Mouse (Mus musculus) kidney, postnatal 0 days (tissue): ENCODE measurements around the gene Plxnc1. TPM values are rescaled to one million over a fixed set of nuclear protein-coding genes. Genes with fewer than 3 reads are reported as not detected.
A peak's percentile ranks its signal among the peaks of the same experiment; 100 is the strongest.

Experiments
- ATAC-seq: fragments of 200-750 bp; cut with Nextera tagmentation; replicated peaks from 2 replicates; pipeline ENCODE4 v1.8.0; 2017; ENCODE audit warnings: low read depth, moderate number of reproducible peaks, moderate TSS enrichment, moderate library complexity; ENCODE audit not compliant: low FRiP score
- DNase-seq: peaks from one replicate; pipeline ENCODE4 v3.0.0-alpha.2; 2016; ENCODE audit warnings: low spot score
- H3K27ac ChIP-seq: fragments of 300-500 bp; sonication (generic); 2 replicates; pipeline ENCODE4 v1.5.1; 2014; ENCODE audit warnings: mild to moderate bottlenecking
- H3K27me3 ChIP-seq: fragments of 300-500 bp; sonication (generic); 2 replicates; pipeline ENCODE4 v1.6.1; 2014; ENCODE audit warnings: low read length, mixed read lengths; ENCODE audit not compliant: insufficient read depth
- H3K36me3 ChIP-seq: fragments of 300-500 bp; sonication (generic); 2 replicates; pipeline ENCODE4 v1.6.1; 2014; ENCODE audit warnings: low read length, mixed read lengths; ENCODE audit not compliant: insufficient read depth
- H3K4me1 ChIP-seq: fragments of 300-500 bp; sonication (generic); replicated peaks from 2 replicates; pipeline ENCODE4 v1.6.1; 2014; ENCODE audit warnings: antibody characterized with exemption, low read length, mixed read lengths; ENCODE audit not compliant: insufficient read depth
- H3K4me2 ChIP-seq: fragments of 300-500 bp; sonication (generic); 2 replicates; pipeline ENCODE4 v1.6.1; 2014; ENCODE audit warnings: mild to moderate bottlenecking, low read length, moderate library complexity, mixed read lengths
- H3K4me3 ChIP-seq: fragments of 300-500 bp; sonication (generic); replicated peaks from 2 replicates; pipeline ENCODE4 v1.5.1; 2014; ENCODE audit warnings: low read depth, low read length
- H3K9ac ChIP-seq: fragments of 300-500 bp; sonication (generic); 2 replicates; pipeline ENCODE4 v1.6.1; 2014; ENCODE audit warnings: low read depth, low read length
- H3K9me3 ChIP-seq: fragments of 300-500 bp; sonication (generic); replicated peaks from 2 replicates; pipeline ENCODE4 v1.6.1; 2016; ENCODE audit warnings: low read length, inconsistent platforms, mixed read lengths
- CTCF ChIP-seq: IDR thresholded peaks from 2 replicates; pipeline ENCODE4 v1.5.1; 2016; ENCODE audit warnings: antibody characterized with exemption, low read depth, mild to moderate bottlenecking, moderate library complexity
- WGBS: fragments of 180-500 bp; shearing (Covaris S2); extraction: QIAGEN DNeasy Blood & Tissue Kit; methylation state at CpG from one replicate; pipeline ENCODE4 v1.1.7; 2014; 5-methylcytosine and 5-hydroxymethylcytosine counted together
- polyA plus RNA-seq: library from polyadenylated mRNA; unstranded; fragments of >200 nt; fragmentation: Nextera tagmentation; extraction: Ambion mirVana; gene quantifications from 2 replicates; pipeline ENCODE4 v1.2.1, GENCODE M21; 2015

The Plxnc1 gene
- 0.94 and 1.3 TPM in 2 replicates for polyA plus RNA-seq

- peak within 1 kb of the TSS; percentile 68 for H3K4me3 ChIP-seq
- no peak within 1 kb of the TSS for H3K27ac ChIP-seq
- peaks cover 3% of the 10 kb centered on the region; the same call in 1 of the 2 replicates for H3K4me1 ChIP-seq
- no peaks in the 10 kb centered on the region for H3K9me3 ChIP-seq
- ATAC-seq, result peak; percentile 30
- H3K27me3 ChIP-seq, result peaks cover 6% of the 10 kb centered on the region
- WGBS, result under 1% methylated on average over 31 of the region's 57 CpGs
- DNase-seq, result peak; percentile 57
- H3K4me2 ChIP-seq, result peak within 1 kb of the TSS; percentile 88
- no peaks in the 10 kb centered on the region for H3K36me3 ChIP-seq
- no peak for TF ChIP-seq CTCF
- H3K9ac ChIP-seq, result peak within 1 kb of the TSS; percentile 54
Observed at GRCm38 (mm10) chr10:94944691-94945205, at the start of gene Plxnc1. TSS of gene Plxnc1 (minus strand) at chr10:94944835.

- H3K4me3 ChIP-seq, result no peak overlapping the region
- DNase-seq (peak; percentile 92), ATAC-seq (peak; percentile 41; the same call in 1 of the 2 replicates)
- TF ChIP-seq CTCF, result peak; percentile 87
- WGBS, result 12% methylated on average over 9 of the region's 9 CpGs
- no peaks in the 10 kb centered on the region for H3K9me3 ChIP-seq
- no peaks in the 10 kb centered on the region for H3K4me1 ChIP-seq
- no peaks in the 10 kb centered on the region for H3K36me3 ChIP-seq
- no peak overlapping the region for H3K9ac ChIP-seq
- H3K4me2 ChIP-seq, result peak overlapping the region; percentile 51
- H3K27ac ChIP-seq, result no peak overlapping the region
- H3K27me3 ChIP-seq, result no peaks in the 10 kb centered on the region
Observed at GRCm38 (mm10) chr10:94992127-94992526, 47.5 kb upstream of the Plxnc1 start.

GRCm38 (mm10) chr10:94991564-94992097 lies 47.0 kb upstream of the Plxnc1 start:
- H3K36me3 ChIP-seq, result no peaks in the 10 kb centered on the region
- H3K4me1 ChIP-seq, result no peaks in the 10 kb centered on the region
- peak; percentile 84 for DNase-seq
- no peaks in the 10 kb centered on the region for H3K27me3 ChIP-seq
- ATAC-seq, result no peak; the same call in 1 of the 2 replicates
- H3K9me3 ChIP-seq, result no peaks in the 10 kb centered on the region
- H3K4me3 ChIP-seq, result peak overlapping the region; percentile 14
- H3K9ac ChIP-seq, result no peak overlapping the region
- WGBS, result 13% methylated on average over 17 of the region's 17 CpGs
- peak; percentile 82 for TF ChIP-seq CTCF
- H3K4me2 ChIP-seq, result peak overlapping the region; percentile 51
- peak overlapping the region; percentile 70; the same call in 1 of the 2 replicates for H3K27ac ChIP-seq

GRCm38 (mm10) chr10:94990768-94991563 lies 46.3 kb upstream of the Plxnc1 start:
- no peak overlapping the region for H3K9ac ChIP-seq
- TF ChIP-seq CTCF, result no peak
- H3K4me1 ChIP-seq, result no peaks in the 10 kb centered on the region
- no peaks in the 10 kb centered on the region for H3K36me3 ChIP-seq
- DNase-seq (peak; percentile 88), ATAC-seq (no peak; the same call in 1 of the 2 replicates)
- H3K9me3 ChIP-seq, result no peaks in the 10 kb centered on the region
- H3K4me2 ChIP-seq, result peak overlapping the region; percentile 51
- no peaks in the 10 kb centered on the region for H3K27me3 ChIP-seq
- H3K27ac ChIP-seq, result peak overlapping the region; percentile 70; the same call in 1 of the 2 replicates
- peak overlapping the region; percentile 14 for H3K4me3 ChIP-seq
- 22% methylated on average over 17 of the region's 17 CpGs for WGBS

- Histone ChIP-seq H3K4me3 (no peak overlapping the region), H3K27ac (no peak overlapping the region), H3K36me3 (no peaks in the 10 kb centered on the region), H3K9ac (no peak overlapping the region), H3K27me3 (no peaks in the 10 kb centered on the region), H3K4me2 (no peak overlapping the region), H3K9me3 (no peaks in the 10 kb centered on the region), H3K4me1 (no peaks in the 10 kb centered on the region)
- no peak for TF ChIP-seq CTCF
- DNase-seq (no peak), ATAC-seq (no peak)
- 72% methylated on average over 5 of the region's 5 CpGs for whole genome bisulfite sequencing
Observed at GRCm38 (mm10) chr10:94989321-94989720, 44.7 kb upstream of the Plxnc1 start.

GRCm38 (mm10) chr10:94985103-94985502 lies 40.5 kb upstream of the Plxnc1 start:
- Histone ChIP-seq H3K4me3 (no peak overlapping the region), H3K9ac (no peak overlapping the region), H3K4me1 (no peaks in the 10 kb centered on the region), H3K36me3 (no peaks in the 10 kb centered on the region), H3K27me3 (no peaks in the 10 kb centered on the region), H3K9me3 (no peaks in the 10 kb centered on the region), H3K4me2 (no peak overlapping the region), H3K27ac (no peak overlapping the region)
- no peak for ATAC-seq
- DNase-seq, result no peak
- TF ChIP-seq CTCF, result no peak
- 48% methylated on average over 1 of the region's 1 CpGs for WGBS
